Mouse (Mus musculus) brain, embryonic 14.5 days (tissue): ENCODE data around the gene Itga11.

ENCODE experiments used
- CTCF ChIP-seq: fragments of 200-500 bp; IDR thresholded peaks from 2 replicates; pipeline ENCODE4 v1.5.1; 2012; ENCODE audit warnings: inconsistent platforms, mild to moderate bottlenecking, moderate library complexity, borderline replicate concordance; ENCODE audit not compliant: insufficient read depth, insufficient read length; ENCODE audit errors: extremely low read depth
- POLR2A ChIP-seq: fragments of 200-500 bp; IDR thresholded peaks from 2 replicates; pipeline ENCODE4 v1.6.1; 2012; ENCODE audit warnings: mild to moderate bottlenecking, inconsistent platforms, borderline replicate concordance; ENCODE audit not compliant: poor library complexity, insufficient read depth, insufficient read length, severe bottlenecking; ENCODE audit errors: extremely low read depth

DNA sequence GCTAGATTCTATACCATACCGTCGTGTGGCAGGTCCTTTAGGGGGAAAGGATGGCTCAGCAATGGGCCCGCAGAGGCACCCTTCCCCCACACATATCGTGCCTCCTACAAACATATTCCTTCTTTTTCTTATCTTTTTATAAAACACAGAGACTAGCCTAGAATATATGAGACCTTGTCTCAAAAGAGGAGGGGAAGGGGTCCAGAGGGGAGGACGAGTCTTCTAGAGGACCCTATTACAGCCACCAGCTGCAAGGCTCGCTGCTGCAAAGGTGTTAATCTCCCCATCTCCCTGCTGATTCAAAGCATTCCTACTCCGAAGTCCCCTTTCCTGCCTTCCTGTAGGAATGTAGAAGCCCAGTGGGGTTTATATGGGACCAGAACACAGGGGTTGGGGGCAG, 148.8 kb downstream of the Itga11 start:
- TF ChIP-seq CTCF = no peak
- TF ChIP-seq POLR2A = no peak
